Mouse (Mus musculus) lung, adult 2 months (tissue): ENCODE results near the gene Tmem116. TPM values are rescaled to one million over a fixed set of nuclear protein-coding genes. Genes with fewer than 3 reads are reported as not detected.

Source experiments
- DNase-seq: peaks from one replicate; pipeline ENCODE4 v3.0.0; 2022
- H3K4me1 ChIP-seq: fragments of 200-500 bp; 2 replicates; pipeline ENCODE4 v1.6.1; 2011; ENCODE audit warnings: low read length; ENCODE audit not compliant: control insufficient read depth, insufficient read depth
- H3K4me3 ChIP-seq: fragments of 200-500 bp; replicated peaks from 2 replicates; pipeline ENCODE3; 2011; ENCODE audit warnings: low read depth, mild to moderate bottlenecking, control low read depth, low read length; ENCODE audit errors: extremely low read depth
- CTCF ChIP-seq: fragments of 200-500 bp; IDR thresholded peaks from 2 replicates; pipeline ENCODE4 v1.5.1; 2011; ENCODE audit warnings: mild to moderate bottlenecking, low read length, control low read depth; ENCODE audit not compliant: insufficient read depth
- POLR2A ChIP-seq: fragments of 200-500 bp; IDR thresholded peaks from 2 replicates; pipeline ENCODE4 v1.6.1; 2011; ENCODE audit warnings: low read depth, mild to moderate bottlenecking, control low read depth, low read length, borderline replicate concordance; ENCODE audit errors: extremely low read depth
- WGBS: fragments of 180-500 bp; shearing (Covaris S2); methylation state at CpG from one replicate; pipeline ENCODE4 v1.1.7; 2018; 5-methylcytosine and 5-hydroxymethylcytosine counted together
- polyA plus RNA-seq: library from polyadenylated mRNA; depleted of rRNA; stranded (reverse); fragments of >200 nt; gene quantifications from 2 replicates; pipeline ENCODE4 v1.2.3, GENCODE M21; 2012; rRNA removed

Gene Tmem116
- 23.6 and 24.2 TPM in 2 replicates for polyA plus RNA-seq

- no peak for TF ChIP-seq POLR2A
- TF ChIP-seq CTCF, result no peak
- no peak for DNase-seq
- 0% methylated on average over 17 of the region's 17 CpGs for WGBS
- peaks cover 8% of the 10 kb centered on the region; the same call in 1 of the 2 replicates for H3K4me1 ChIP-seq
- H3K4me3 ChIP-seq, result peak within 1 kb of the TSS; percentile 99
These were observed at the start of gene Tmem116 for GRCm38 (mm10) chr5:121451644-121452025. Gene Tmem116, plus strand, starts transcription at chr5:121451893.

- no peak for DNase-seq
- Histone ChIP-seq H3K4me1 (no peaks in the 10 kb centered on the region), H3K4me3 (no peak overlapping the region)
- TF ChIP-seq POLR2A (no peak), CTCF (no peak)
- WGBS, result 74% methylated on average over 8 of the region's 8 CpGs
These were observed 43.8 kb upstream of the Tmem116 start for GRCm38 (mm10) chr5:121407856-121408255.

- Histone ChIP-seq H3K4me1 (no peaks in the 10 kb centered on the region), H3K4me3 (no peak overlapping the region)
- WGBS, result 86% methylated on average over 4 of the region's 4 CpGs
- TF ChIP-seq CTCF, result no peak
- no peak for TF ChIP-seq POLR2A
- DNase-seq, result no peak
These were observed 40.7 kb upstream of the Tmem116 start for GRCm38 (mm10) chr5:121410975-121411374.

- Histone ChIP-seq H3K4me1 (no peaks in the 10 kb centered on the region), H3K4me3 (no peak overlapping the region)
- no peak for TF ChIP-seq POLR2A
- DNase-seq, result no peak
- 94% methylated on average over 9 of the region's 9 CpGs for WGBS
These were observed 31.0 kb upstream of the Tmem116 start for GRCm38 (mm10) chr5:121420721-121421120.

- 94% methylated on average over 6 of the region's 6 CpGs for WGBS
- Histone ChIP-seq H3K4me1 (no peaks in the 10 kb centered on the region), H3K4me3 (no peak overlapping the region)
- no peak for TF ChIP-seq POLR2A
- no peak for TF ChIP-seq CTCF
- no peak for DNase-seq
These were observed 28.9 kb upstream of the Tmem116 start for GRCm38 (mm10) chr5:121422787-121423186.

GRCm38 (mm10) chr5:121423297-121423696, 28.4 kb upstream of the Tmem116 start:
- TF ChIP-seq CTCF (no peak), POLR2A (no peak)
- H3K4me3 ChIP-seq, result no peak overlapping the region
- 88% methylated on average over 10 of the region's 10 CpGs for WGBS
- no peak for DNase-seq
- no peaks in the 10 kb centered on the region for H3K4me1 ChIP-seq

GRCm38 (mm10) chr5:121428954-121429353, 22.7 kb upstream of the Tmem116 start:
- Histone ChIP-seq H3K4me3 (no peak overlapping the region), H3K4me1 (no peaks in the 10 kb centered on the region)
- TF ChIP-seq POLR2A (no peak), CTCF (no peak)
- DNase-seq, result no peak
- WGBS, result 94% methylated on average over 3 of the region's 3 CpGs

GRCm38 (mm10) chr5:121438131-121438530, 13.6 kb upstream of the Tmem116 start:
- Histone ChIP-seq H3K4me3 (no peak overlapping the region), H3K4me1 (no peaks in the 10 kb centered on the region)
- 64% methylated on average over 5 of the region's 5 CpGs for WGBS
- no peak for DNase-seq
- TF ChIP-seq CTCF, result no peak

- no peak for DNase-seq
- no peaks in the 10 kb centered on the region for H3K4me1 ChIP-seq
- TF ChIP-seq CTCF (no peak), POLR2A (no peak)
- no peak overlapping the region for H3K4me3 ChIP-seq
- whole genome bisulfite sequencing, result 91% methylated on average over 11 of the region's 11 CpGs
These were observed 12.9 kb upstream of the Tmem116 start for GRCm38 (mm10) chr5:121438756-121439155.

- WGBS, result 91% methylated on average over 3 of the region's 3 CpGs
- no peak for DNase-seq
- no peaks in the 10 kb centered on the region for H3K4me1 ChIP-seq
- TF ChIP-seq POLR2A, result no peak
- no peak for TF ChIP-seq CTCF
- no peak overlapping the region for H3K4me3 ChIP-seq
These were observed 8.1 kb upstream of the Tmem116 start for GRCm38 (mm10) chr5:121443548-121443947.
